Mouse (Mus musculus) heart, adult 8-10 months (tissue): ENCODE data around the gene Exoc6b. TPM values are rescaled to one million over a fixed set of nuclear protein-coding genes. Genes with fewer than 3 reads are reported as not detected.
A peak's percentile ranks its signal among the peaks of the same experiment; 100 is the strongest.

Experiments used
- DNase-seq: peaks from one replicate; pipeline ENCODE4 v3.0.0; 2022; ENCODE audit warnings: low spot score
- total RNA-seq, 4 experiments: library from RNA; stranded (reverse); gene quantifications; 2 replicates each; pipeline ENCODE4 v1.2.4; 2022

The Exoc6b gene
- total RNA-seq, 4 experiments from 2014 or later = 14.3 to 21.1 (median 19.3) TPM

GRCm38 (mm10) chr6:84585686-84586300 lies 483.5 kb downstream of the Exoc6b start:
- DNase-seq = peak; percentile 16

- DNase-seq = peak; percentile 79
Measured at GRCm38 (mm10) chr6:84584783-84585685, 484.3 kb downstream of the Exoc6b start.

- peak; percentile 16 for DNase-seq
Measured at GRCm38 (mm10) chr6:84583841-84584782, 485.2 kb downstream of the Exoc6b start.

- DNase-seq = peak; percentile 77
Measured at GRCm38 (mm10) chr6:84583371-84583770, 485.9 kb downstream of the Exoc6b start.

- no peak for DNase-seq
Measured at GRCm38 (mm10) chr6:84582826-84583225, 486.5 kb downstream of the Exoc6b start.

- DNase-seq = no peak
Measured at GRCm38 (mm10) chr6:84581833-84582445, 487.4 kb downstream of the Exoc6b start.

GRCm38 (mm10) chr6:84580979-84581832 lies 488.1 kb downstream of the Exoc6b start:
- DNase-seq = no peak

- DNase-seq = no peak
Measured at GRCm38 (mm10) chr6:84579508-84579907, 489.8 kb downstream of the Exoc6b start.

GRCm38 (mm10) chr6:84578928-84579327 lies 490.4 kb downstream of the Exoc6b start:
- no peak for DNase-seq

GRCm38 (mm10) chr6:84577898-84578297 lies 491.4 kb downstream of the Exoc6b start:
- no peak for DNase-seq

- DNase-seq = no peak
Measured at GRCm38 (mm10) chr6:84573905-84574660, 495.2 kb downstream of the Exoc6b start.

GRCm38 (mm10) chr6:84570039-84570438 lies 499.3 kb downstream of the Exoc6b start:
- no peak for DNase-seq

- no peak for DNase-seq
Measured at GRCm38 (mm10) chr6:84569590-84569989, 499.7 kb downstream of the Exoc6b start.

- no peak for DNase-seq
Measured at GRCm38 (mm10) chr6:84568880-84569279, 500.4 kb downstream of the Exoc6b start.

Other genes with a start within 250 kb of the Exoc6b start
- gene Spr, start 68.3 kb upstream of the Exoc6b start, total RNA-seq = 100 to 1,000 TPM in 1 of 4 experiments, 10 to 100 TPM in 3; 85.7 to 109 (median 94.2) TPM
- not detected for gene Emx1, start 117.9 kb upstream of the Exoc6b start, total RNA-seq